Mouse (Mus musculus) heart, adult 2 months (tissue): ENCODE data around the gene Casc3. TPM values are rescaled to one million over a fixed set of nuclear protein-coding genes. Genes with fewer than 3 reads are reported as not detected.

ENCODE experiments used
- DNase-seq, 2 experiments: peaks; one replicate each; pipeline ENCODE4 v3.0.0; 2021
- H3K27ac ChIP-seq: fragments of 200-600 bp; 2 replicates; pipeline ENCODE4 v1.8.1; 2022
- H3K27me3 ChIP-seq: fragments of 200-500 bp; 2 replicates; pipeline ENCODE4 v1.6.1; 2012; ENCODE audit warnings: mild to moderate bottlenecking, low read length, inconsistent platforms, mixed read lengths; ENCODE audit not compliant: control insufficient read depth, insufficient read depth
- H3K36me3 ChIP-seq: fragments of 200-500 bp; 2 replicates; pipeline ENCODE4 v1.6.1; 2012; ENCODE audit warnings: low read length, inconsistent platforms; ENCODE audit not compliant: control insufficient read depth, insufficient read depth
- H3K4me1 ChIP-seq: fragments of 200-500 bp; 2 replicates; pipeline ENCODE4 v1.6.1; 2011; ENCODE audit warnings: low read length; ENCODE audit not compliant: control insufficient read depth, insufficient read depth
- H3K4me3 ChIP-seq: fragments of 200-600 bp; 2 replicates; pipeline ENCODE4 v1.8.1; 2022
- H3K79me2 ChIP-seq: fragments of 200-500 bp; replicated peaks from 2 replicates; pipeline ENCODE4 v1.6.1; 2012; ENCODE audit warnings: mild to moderate bottlenecking, inconsistent platforms, low read length, moderate library complexity, mixed read lengths; ENCODE audit not compliant: control insufficient read depth, insufficient read depth
- H3K9ac ChIP-seq: fragments of 200-500 bp; 2 replicates; pipeline ENCODE4 v1.6.1; 2012; ENCODE audit warnings: low read depth, mild to moderate bottlenecking, control low read depth, inconsistent platforms, low read length, mixed read lengths
- CTCF ChIP-seq: fragments of 200-600 bp; IDR thresholded peaks from 2 replicates; pipeline ENCODE4 v1.8.1; 2022; ENCODE audit warnings: antibody characterized with exemption, mild to moderate bottlenecking, moderate library complexity
- EP300 ChIP-seq: fragments of 200-500 bp; IDR thresholded peaks from 2 replicates; pipeline ENCODE4 v1.6.1; 2011; ENCODE audit warnings: low read depth, low read length, control low read depth; ENCODE audit not compliant: insufficient read depth
- POLR2A ChIP-seq: fragments of 200-500 bp; IDR thresholded peaks from 2 replicates; pipeline ENCODE4 v1.6.1; 2011; ENCODE audit warnings: mild to moderate bottlenecking, low read depth, low read length, control low read depth; ENCODE audit not compliant: insufficient read depth
- WGBS: fragments of 180-500 bp; shearing (Covaris S2); methylation state at CpG from one replicate; pipeline ENCODE4 v1.1.7; 2018; 5-methylcytosine and 5-hydroxymethylcytosine counted together
- intact Hi-C: fragments of 180-260 bp; cut with DNase I; formaldehyde crosslinking; loops from one replicate; pipeline ENCODE4 v1.15.1; 2025
- polyA plus RNA-seq: library from polyadenylated mRNA; depleted of rRNA; stranded (reverse); fragments of >200 nt; gene quantifications from 2 replicates; pipeline ENCODE4 v1.2.3, GENCODE M21; 2012
- total RNA-seq, 2 experiments: library from RNA; stranded (reverse); gene quantifications; 2 replicates each; pipeline ENCODE4 v1.2.3; 2021

The Casc3 gene
- total and polyA plus RNA-seq, 3 experiments = 17.5 to 20.7 (median 18.7) TPM

DNA sequence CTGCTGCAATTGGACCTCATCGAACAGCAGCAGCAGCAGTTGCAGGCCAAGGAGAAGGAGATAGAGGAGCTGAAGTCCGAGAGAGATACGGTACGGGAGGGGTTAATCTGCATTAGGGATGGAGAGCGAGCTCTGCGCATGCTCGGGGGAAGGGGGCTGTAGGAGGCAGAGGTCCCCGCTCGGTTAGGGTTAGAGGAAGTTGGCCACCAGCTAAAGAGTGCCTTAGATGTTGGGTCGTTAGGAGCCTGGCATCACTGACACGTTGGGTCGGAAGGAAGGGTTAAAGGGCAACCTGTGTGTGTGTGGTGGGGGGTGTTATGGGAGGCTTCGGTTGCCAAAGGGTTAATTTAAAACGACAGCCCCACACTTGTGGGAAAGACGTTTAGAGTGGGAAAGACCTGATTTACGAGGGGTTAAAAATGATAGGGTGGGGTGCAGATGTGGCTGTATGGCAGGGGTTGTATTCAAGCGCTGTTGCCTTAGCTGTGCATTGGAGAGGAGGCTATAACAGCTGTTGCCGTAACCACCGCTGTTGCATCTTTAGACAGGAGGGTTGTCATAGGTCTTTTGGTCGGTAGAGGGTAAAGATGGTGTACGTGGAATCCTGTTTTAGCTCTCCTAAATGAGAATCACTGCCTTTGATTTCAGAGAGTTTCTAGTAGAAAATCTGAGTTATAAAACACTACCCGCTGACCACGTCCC, 8.0 kb upstream of the Casc3 start:
- 2% methylated on average over 23 of the region's 23 CpGs for WGBS
- Histone ChIP-seq H3K27ac (peak overlapping the region; percentile 94), H3K36me3 (peaks cover 8% of the 10 kb centered on the region), H3K9ac (peak overlapping the region; percentile 100), H3K4me3 (peak overlapping the region; percentile 79), H3K27me3 (no peaks in the 10 kb centered on the region), H3K4me1 (peaks cover 9% of the 10 kb centered on the region), H3K79me2 (peaks cover 6% of the 10 kb centered on the region)
- DNase-seq = peak; percentile 68 to 71
- intact Hi-C loops = loop anchor here (1.0 kb wide), 1 partner anchor 13 kb away; no protein-coding TSS in a partner anchor
- peak; percentile 31; the same call in 1 of the 2 replicates for TF ChIP-seq POLR2A
- 0 out of 2 replicates have a peak, but pooled peaks have one; percentile 9 for TF ChIP-seq EP300
- no peak for TF ChIP-seq CTCF

GRCm38 (mm10) chr11:98797306-98797705, 7.4 kb upstream of the Casc3 start:
- WGBS = 2% methylated on average over 5 of the region's 5 CpGs
- Histone ChIP-seq H3K27ac (peak overlapping the region; percentile 94), H3K4me3 (peak overlapping the region; percentile 79), H3K36me3 (peaks cover 8% of the 10 kb centered on the region), H3K27me3 (no peaks in the 10 kb centered on the region), H3K9ac (peak overlapping the region; percentile 100), H3K4me1 (peaks cover 9% of the 10 kb centered on the region), H3K79me2 (peaks cover 6% of the 10 kb centered on the region)
- DNase-seq = peak; percentile 35 to 38
- TF ChIP-seq POLR2A (no peak), CTCF (no peak)
- intact Hi-C loops = no loop called here

- Histone ChIP-seq H3K79me2 (peaks cover 6% of the 10 kb centered on the region), H3K36me3 (peaks cover 14% of the 10 kb centered on the region), H3K9ac (peak overlapping the region; percentile 100), H3K27me3 (no peaks in the 10 kb centered on the region), H3K4me1 (peaks cover 9% of the 10 kb centered on the region), H3K4me3 (peak overlapping the region; percentile 79), H3K27ac (peak overlapping the region; percentile 94)
- intact Hi-C loops = no loop called here
- TF ChIP-seq EP300 (no peak), POLR2A (no peak), CTCF (no peak)
- DNase-seq = no peak
- WGBS = 19% methylated on average over 4 of the region's 4 CpGs
These were observed 6.8 kb upstream of the Casc3 start for GRCm38 (mm10) chr11:98797909-98798308.

GRCm38 (mm10) chr11:98808417-98808816, 3.7 kb downstream of the Casc3 start:
- TF ChIP-seq POLR2A (no peak), CTCF (no peak), EP300 (no peak)
- peaks cover 39% of the 10 kb centered on the region for H3K36me3 ChIP-seq
- peak overlapping the region; percentile 92 for H3K27ac ChIP-seq
- H3K27me3 ChIP-seq = no peaks in the 10 kb centered on the region
- WGBS = 46% methylated on average over 2 of the region's 2 CpGs
- H3K79me2 ChIP-seq = peaks cover 2% of the 10 kb centered on the region
- peaks cover 9% of the 10 kb centered on the region for H3K4me1 ChIP-seq
- DNase-seq = no peak
- no peak overlapping the region for H3K9ac ChIP-seq
- no peak overlapping the region; the same call in 1 of the 2 replicates for H3K4me3 ChIP-seq
- intact Hi-C loops = no loop called here

- H3K79me2 ChIP-seq = peaks cover 2% of the 10 kb centered on the region
- no peaks in the 10 kb centered on the region for H3K27me3 ChIP-seq
- H3K36me3 ChIP-seq = peaks cover 36% of the 10 kb centered on the region
- H3K27ac ChIP-seq = peak overlapping the region; percentile 92
- H3K4me1 ChIP-seq = peaks cover 6% of the 10 kb centered on the region
- TF ChIP-seq CTCF (peak; percentile 54), POLR2A (peak; percentile 85), EP300 (peak; percentile 64; the same call in 1 of the 2 replicates)
- DNase-seq = peak; percentile 99 to 100
- H3K9ac ChIP-seq = peak overlapping the region; percentile 95
- intact Hi-C loops = loop anchor here (1.0 kb wide), 1 partner anchor 13 kb away; no protein-coding TSS in a partner anchor
- peak overlapping the region; percentile 99 for H3K4me3 ChIP-seq
- WGBS = under 1% methylated on average over 73 of the region's 84 CpGs
These were observed 5.0 kb downstream of the Casc3 start for GRCm38 (mm10) chr11:98809457-98810290.

DNA sequence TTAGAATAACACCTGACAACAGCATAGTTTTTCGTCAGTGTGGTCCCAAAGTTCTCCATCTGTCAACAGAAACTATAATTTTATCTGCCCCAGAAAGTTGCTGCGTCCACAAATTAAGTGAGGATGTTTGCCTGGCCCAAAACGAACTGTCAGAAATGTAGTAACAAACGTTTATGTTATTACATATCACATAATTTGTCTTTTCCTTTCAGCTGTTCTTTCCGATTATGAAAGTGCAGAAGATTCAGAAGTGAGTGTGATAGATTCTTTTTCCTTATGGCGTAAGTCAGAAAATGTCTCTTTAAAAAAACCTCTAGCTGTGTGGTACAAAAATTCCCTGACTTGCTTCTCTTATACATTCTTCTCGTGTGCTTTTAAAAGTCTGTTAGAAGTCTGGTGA, 6.0 kb downstream of the Casc3 start:
- no peak overlapping the region; the same call in 1 of the 2 replicates for H3K27ac ChIP-seq
- H3K36me3 ChIP-seq = peaks cover 36% of the 10 kb centered on the region
- 57% methylated on average over 7 of the region's 7 CpGs for WGBS

More for the DNA sequence above, 6.0 kb downstream of the Casc3 start:
- peak overlapping the region; percentile 99 for H3K4me3 ChIP-seq
- H3K9ac ChIP-seq = peak overlapping the region; percentile 95
- H3K79me2 ChIP-seq = peaks cover 3% of the 10 kb centered on the region
- H3K4me1 ChIP-seq = peaks cover 6% of the 10 kb centered on the region
- no peak for TF ChIP-seq EP300
- TF ChIP-seq POLR2A = no peak
- TF ChIP-seq CTCF = no peak
- DNase-seq = no peak
- no peaks in the 10 kb centered on the region for H3K27me3 ChIP-seq
- intact Hi-C loops = no loop called here
